Mouse (Mus musculus) left cerebral cortex, adult 2 months (tissue): ENCODE measurements at regions not wholly inside any gene's neighbourhood (a gene's known extent, or its start where the extent isn't known, plus 50 kb on each side); places are given as distances from the start of the nearest gene placed in this dataset.

Experiments
- DNase-seq, 2 experiments: peaks; one replicate each; pipeline ENCODE4 v3.0.0; 2021 to 2022; ENCODE audit warnings: low spot score in 2 of 2, mixed read lengths in 1 of 2; ENCODE audit errors: extremely low spot score in 1 of 2
- H3K27ac ChIP-seq: fragments of 200-600 bp; 2 replicates; pipeline ENCODE4 v1.8.1; 2022
- H3K4me3 ChIP-seq: fragments of 200-600 bp; 2 replicates; pipeline ENCODE4 v1.8.1; 2022
- CTCF ChIP-seq: fragments of 200-600 bp; IDR thresholded peaks from 2 replicates; pipeline ENCODE4 v1.8.1; 2022; ENCODE audit warnings: antibody characterized with exemption, mild to moderate bottlenecking, moderate library complexity
- intact Hi-C: fragments of 180-260 bp; cut with DNase I; formaldehyde crosslinking; loops from one replicate; pipeline ENCODE4 v1.15.1; 2025

- intact Hi-C loops: no loop called here
- no peak for DNase-seq
- Histone ChIP-seq H3K4me3 (no peak overlapping the region), H3K27ac (peak overlapping the region; percentile 78)
- TF ChIP-seq CTCF: no peak
Observed at GRCm38 (mm10) chr4:119044005-119044677, 64.4 kb upstream of the Slc2a1 start.

- DNase-seq: no peak
- no peak for TF ChIP-seq CTCF
- Histone ChIP-seq H3K4me3 (no peak overlapping the region), H3K27ac (peak overlapping the region; percentile 75)
- intact Hi-C loops: no loop called here
Observed at GRCm38 (mm10) chr4:119044836-119045235, 63.7 kb upstream of the Slc2a1 start.

GRCm38 (mm10) chr4:119050867-119051353, 57.6 kb upstream of the Slc2a1 start:
- Histone ChIP-seq H3K27ac (no peak overlapping the region), H3K4me3 (no peak overlapping the region)
- no peak for DNase-seq
- TF ChIP-seq CTCF: no peak
- intact Hi-C loops: no loop called here

GRCm38 (mm10) chr4:119052537-119052936, 56.0 kb upstream of the Slc2a1 start:
- TF ChIP-seq CTCF: no peak
- no peak overlapping the region for H3K4me3 ChIP-seq
- H3K27ac ChIP-seq: no peak overlapping the region
- intact Hi-C loops: no loop called here
- no peak for DNase-seq

GRCm38 (mm10) chr4:119053241-119053640, 55.3 kb upstream of the Slc2a1 start:
- no peak for DNase-seq
- H3K4me3 ChIP-seq: no peak overlapping the region
- H3K27ac ChIP-seq: no peak overlapping the region
- intact Hi-C loops: no loop called here
- TF ChIP-seq CTCF: no peak

GRCm38 (mm10) chr4:119053680-119054079, 54.8 kb upstream of the Slc2a1 start:
- intact Hi-C loops: no loop called here

GRCm38 (mm10) chr4:119054129-119054528, 54.4 kb upstream of the Slc2a1 start:
- intact Hi-C loops: no loop called here
- no peak for DNase-seq
- H3K27ac ChIP-seq: no peak overlapping the region
- no peak overlapping the region for H3K4me3 ChIP-seq
- TF ChIP-seq CTCF: no peak

More at GRCm38 (mm10) chr4:119053680-119054079, 54.8 kb upstream of the Slc2a1 start:
- TF ChIP-seq CTCF: no peak
- Histone ChIP-seq H3K27ac (no peak overlapping the region), H3K4me3 (no peak overlapping the region)
- DNase-seq: no peak

GRCm38 (mm10) chr4:119057191-119057590, 51.3 kb upstream of the Slc2a1 start:
- DNase-seq: no peak
- TF ChIP-seq CTCF: no peak
- intact Hi-C loops: no loop called here
- no peak overlapping the region for H3K4me3 ChIP-seq
- no peak overlapping the region for H3K27ac ChIP-seq

GRCm38 (mm10) chr4:119057826-119058225, 50.7 kb upstream of the Slc2a1 start:
- intact Hi-C loops: no loop called here
- DNase-seq: no peak
- TF ChIP-seq CTCF: no peak
- no peak overlapping the region for H3K4me3 ChIP-seq
- H3K27ac ChIP-seq: no peak overlapping the region
